Mouse (Mus musculus) C2C12 (cell line): ENCODE results near the gene Rptor. TPM values are rescaled to one million over a fixed set of nuclear protein-coding genes. Genes with fewer than 3 reads are reported as not detected.

Experiments
- H3K27me3 ChIP-seq: one replicate; pipeline ENCODE4 v1.6.1; 2011; ENCODE audit not compliant: control insufficient read depth, insufficient read depth, insufficient read length
- H3K36me3 ChIP-seq: one replicate; pipeline ENCODE4 v1.6.1; 2011; ENCODE audit not compliant: control insufficient read depth, insufficient read depth
- H3K4me3 ChIP-seq: one replicate; pipeline ENCODE4 v1.5.1; 2011; ENCODE audit warnings: mild to moderate bottlenecking, control low read depth; ENCODE audit not compliant: poor library complexity, insufficient read depth, severe bottlenecking
- H3K79me2 ChIP-seq: one replicate; pipeline ENCODE4 v1.6.1; 2011; ENCODE audit not compliant: control insufficient read depth, insufficient read depth
- H3K79me3 ChIP-seq: one replicate; pipeline ENCODE4 v1.6.1; 2011; ENCODE audit warnings: low read depth, control low read depth
- H3ac ChIP-seq: one replicate; pipeline ENCODE3; 2011; ENCODE audit warnings: low read depth; ENCODE audit not compliant: control insufficient read depth, insufficient read length
- CEBPB ChIP-seq: IDR thresholded peaks from one replicate; pipeline ENCODE4 v1.6.1; 2011; ENCODE audit warnings: low read depth, mild to moderate bottlenecking, control low read depth, moderate library complexity
- CTCF ChIP-seq: IDR thresholded peaks from one replicate; pipeline ENCODE4 v1.5.1; 2011; ENCODE audit not compliant: control insufficient read depth, insufficient read depth, insufficient read length
- FOSL1 ChIP-seq: IDR thresholded peaks from one replicate; pipeline ENCODE4 v1.8.0; 2011; ENCODE audit warnings: mild to moderate bottlenecking, low read length; ENCODE audit not compliant: poor library complexity, insufficient read depth, severe bottlenecking
- MAX ChIP-seq: IDR thresholded peaks from one replicate; pipeline ENCODE4 v1.6.1; 2011; ENCODE audit warnings: mild to moderate bottlenecking, control low read depth
- MYOD1 ChIP-seq: IDR thresholded peaks from one replicate; pipeline ENCODE4 v1.6.1; 2011; ENCODE audit warnings: low read depth; ENCODE audit not compliant: control insufficient read depth, insufficient read length
- MYOG ChIP-seq: IDR thresholded peaks from one replicate; pipeline ENCODE4 v1.6.1; 2011; ENCODE audit not compliant: control insufficient read depth, insufficient read length; ENCODE audit errors: extremely low read depth
- USF1 ChIP-seq: IDR thresholded peaks from one replicate; pipeline ENCODE4 v1.6.1; 2011; ENCODE audit warnings: low read depth, mild to moderate bottlenecking, control low read depth, moderate library complexity
- polyA plus RNA-seq: library from polyadenylated mRNA; unstranded; fragments of >200 nt; fragmentation: generic; extraction: Trizol; gene quantifications from one replicate; pipeline ENCODE4 v1.2.1, GENCODE M21; 2012; ENCODE audit warnings: missing spikeins

Rptor gene
- polyA plus RNA-seq, 1 experiment, result 34.8 TPM

DNA sequence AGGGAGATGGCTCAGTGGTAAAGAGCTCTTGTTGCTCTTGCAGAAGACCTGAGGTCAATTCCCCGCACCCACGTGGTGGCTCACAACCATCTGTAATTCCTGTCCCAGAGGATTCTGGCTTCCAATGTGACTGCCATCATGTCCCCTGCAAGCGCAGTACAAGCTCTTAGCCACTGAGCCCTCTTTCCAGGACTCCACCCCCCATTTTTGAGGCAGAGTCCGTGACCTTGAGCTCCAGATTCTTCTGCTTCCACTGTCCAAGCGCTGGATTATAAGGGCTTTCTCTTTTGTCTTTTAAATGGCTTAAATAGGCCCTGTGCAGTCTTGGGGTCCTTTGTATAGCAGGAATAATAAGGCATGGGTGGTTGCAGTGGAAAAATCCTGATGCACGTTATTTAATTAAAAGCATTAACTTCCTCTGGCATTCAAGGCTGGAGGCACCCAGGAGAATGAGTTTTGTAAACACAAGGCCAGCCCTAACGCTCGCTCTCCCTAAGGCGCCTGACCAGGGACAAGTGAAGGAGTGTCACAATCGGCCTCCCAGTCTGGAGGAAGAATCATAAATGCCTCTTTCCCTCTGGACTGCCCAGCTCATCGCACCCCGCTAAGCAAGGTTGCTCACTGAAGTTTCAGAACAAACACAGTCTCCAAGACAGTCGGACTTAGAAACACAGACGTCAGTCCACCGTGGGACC is 30.2 kb upstream of the Rptor start:
- Histone ChIP-seq H3ac (no peak overlapping the region), H3K27me3 (no peaks in the 10 kb centered on the region), H3K36me3 (no peaks in the 10 kb centered on the region), H3K4me3 (no peak overlapping the region), H3K79me2 (no peaks in the 10 kb centered on the region), H3K79me3 (no peaks in the 10 kb centered on the region)
- TF ChIP-seq CTCF, result no peak
- TF ChIP-seq USF1, result no peak
- TF ChIP-seq FOSL1, result no peak
- no peak for TF ChIP-seq MAX
- TF ChIP-seq CEBPB, result no peak
- TF ChIP-seq MYOD1, result no peak
- no peak for TF ChIP-seq MYOG

DNA sequence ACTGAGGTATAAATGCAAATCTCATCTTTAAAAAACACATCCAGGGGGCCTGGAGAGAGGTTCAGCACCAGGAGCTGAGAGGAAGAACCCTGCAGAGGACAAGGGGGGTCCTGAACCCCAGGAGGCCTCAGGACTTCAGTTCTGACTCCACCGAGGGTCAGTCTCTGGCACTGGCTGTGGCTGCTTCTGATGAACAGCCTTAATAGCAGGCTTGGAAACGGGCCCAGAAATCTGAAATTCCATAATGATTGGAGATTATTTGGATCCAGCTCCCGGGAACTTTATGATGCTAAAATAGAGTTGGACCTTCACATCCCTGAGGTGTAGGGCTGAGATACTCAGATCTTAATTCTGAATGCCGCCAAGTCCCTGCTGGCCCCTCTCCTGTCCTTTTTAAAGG is 25.9 kb upstream of the Rptor start:
- Histone ChIP-seq H3K4me3 (no peak overlapping the region), H3K27me3 (no peaks in the 10 kb centered on the region), H3K79me2 (no peaks in the 10 kb centered on the region), H3K36me3 (no peaks in the 10 kb centered on the region), H3K79me3 (no peaks in the 10 kb centered on the region), H3ac (no peak overlapping the region)
- TF ChIP-seq MAX, result no peak
- no peak for TF ChIP-seq MYOG
- no peak for TF ChIP-seq FOSL1
- TF ChIP-seq CEBPB, result no peak
- TF ChIP-seq MYOD1, result no peak
- TF ChIP-seq USF1, result no peak
- TF ChIP-seq CTCF, result no peak

DNA sequence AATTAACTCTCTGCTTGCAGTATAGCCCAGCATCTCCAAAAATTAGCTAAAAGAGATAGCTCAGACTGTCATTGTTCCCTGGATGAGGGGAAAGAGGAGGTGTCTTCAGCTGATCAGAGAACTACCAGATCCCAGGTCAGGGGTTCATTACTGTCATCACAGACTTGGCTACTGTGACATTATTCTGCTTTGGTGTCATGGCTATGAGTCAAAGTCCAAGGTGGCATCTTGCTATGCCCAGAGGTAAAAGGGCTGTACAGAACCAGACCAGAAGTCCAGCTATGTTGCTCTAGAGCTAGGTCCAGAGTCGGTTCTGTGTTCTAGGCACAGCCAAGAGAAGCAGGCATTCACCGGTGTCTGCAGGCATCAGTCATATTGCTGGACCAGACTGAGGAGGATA is 25.0 kb upstream of the Rptor start:
- no peak overlapping the region for H3K4me3 ChIP-seq
- H3K79me3 ChIP-seq, result no peaks in the 10 kb centered on the region
- no peaks in the 10 kb centered on the region for H3K27me3 ChIP-seq
- no peak for TF ChIP-seq MYOG
- TF ChIP-seq USF1, result no peak
- TF ChIP-seq CEBPB, result no peak
- no peaks in the 10 kb centered on the region for H3K79me2 ChIP-seq
- no peaks in the 10 kb centered on the region for H3K36me3 ChIP-seq
- H3ac ChIP-seq, result no peak overlapping the region

DNA sequence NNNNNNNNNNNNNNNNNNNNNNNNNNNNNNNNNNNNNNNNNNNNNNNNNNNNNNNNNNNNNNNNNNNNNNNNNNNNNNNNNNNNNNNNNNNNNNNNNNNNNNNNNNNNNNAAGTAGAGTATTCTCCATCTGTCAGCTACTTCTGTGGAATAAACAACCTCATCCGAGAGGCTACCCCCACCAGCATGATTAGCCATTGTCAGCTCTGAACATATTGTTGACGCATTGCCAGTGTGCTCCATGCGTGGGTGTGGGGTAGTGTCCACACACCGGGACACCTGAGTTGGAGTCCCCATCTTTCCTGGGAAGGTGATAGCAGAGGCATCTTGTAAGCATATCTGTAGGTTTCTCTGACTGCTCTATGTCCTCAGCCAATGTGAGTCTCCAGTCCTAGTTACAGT is 16.2 kb upstream of the Rptor start:
- no peaks in the 10 kb centered on the region for H3K27me3 ChIP-seq
- TF ChIP-seq FOSL1 (no peak), MYOG (no peak), MAX (no peak), CEBPB (no peak), USF1 (no peak), MYOD1 (no peak)
- no peak overlapping the region for H3ac ChIP-seq
- H3K4me3 ChIP-seq, result no peak overlapping the region
- H3K79me3 ChIP-seq, result no peaks in the 10 kb centered on the region
- no peaks in the 10 kb centered on the region for H3K79me2 ChIP-seq
- H3K36me3 ChIP-seq, result no peaks in the 10 kb centered on the region

DNA sequence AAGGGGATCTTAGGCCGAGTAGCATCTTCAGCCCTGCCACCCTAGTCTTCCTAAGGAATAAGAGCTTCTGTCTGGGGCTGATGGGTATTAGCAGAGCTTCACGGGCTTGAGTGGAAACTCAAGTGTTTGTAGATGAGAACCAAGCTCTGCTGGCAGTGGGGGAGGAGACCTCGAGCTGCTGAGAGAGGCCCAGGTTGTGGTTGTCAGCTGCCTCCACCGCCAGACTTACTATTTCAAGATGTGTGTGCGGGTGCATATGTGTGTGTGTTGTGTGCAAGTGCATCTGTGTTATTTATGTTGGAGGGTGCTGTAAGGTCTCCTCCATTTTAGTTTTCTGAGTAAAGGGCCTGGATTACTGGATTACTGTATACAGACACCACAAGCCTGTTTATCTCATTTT is 15.6 kb upstream of the Rptor start:
- Histone ChIP-seq H3K27me3 (no peaks in the 10 kb centered on the region), H3K79me2 (no peaks in the 10 kb centered on the region)
- TF ChIP-seq MAX (no peak), MYOG (no peak), FOSL1 (no peak), MYOD1 (no peak), CEBPB (no peak), USF1 (no peak), CTCF (no peak)

DNA sequence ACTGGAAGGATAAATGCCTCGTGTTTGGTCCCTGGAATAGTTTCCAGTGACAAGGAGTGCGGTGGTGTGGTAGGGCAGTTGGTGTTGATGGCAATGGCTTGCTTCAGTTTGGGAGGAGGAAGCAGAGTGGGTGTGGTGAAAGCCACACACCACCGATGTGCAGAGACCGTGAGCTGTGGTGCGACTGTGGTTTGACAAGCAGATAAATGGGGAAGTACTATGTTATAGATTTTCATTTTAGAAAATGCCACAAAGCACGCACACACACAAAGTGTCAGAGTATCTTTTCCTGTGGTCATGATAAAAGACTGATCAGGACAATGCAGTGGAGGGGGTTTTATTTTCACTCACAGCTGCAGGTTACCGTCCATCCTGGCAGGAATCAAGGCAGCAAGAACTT is 13.5 kb upstream of the Rptor start:
- TF ChIP-seq MYOG (no peak), CTCF (no peak), USF1 (no peak), MAX (no peak), MYOD1 (no peak)
- H3K4me3 ChIP-seq, result no peak overlapping the region
- H3K79me3 ChIP-seq, result no peaks in the 10 kb centered on the region
- H3K27me3 ChIP-seq, result no peaks in the 10 kb centered on the region
- no peak overlapping the region for H3ac ChIP-seq
- H3K36me3 ChIP-seq, result no peaks in the 10 kb centered on the region
- no peaks in the 10 kb centered on the region for H3K79me2 ChIP-seq

More for the DNA sequence above, 15.6 kb upstream of the Rptor start:
- H3ac ChIP-seq, result no peak overlapping the region
- H3K36me3 ChIP-seq, result no peaks in the 10 kb centered on the region
- no peaks in the 10 kb centered on the region for H3K79me3 ChIP-seq
- no peak overlapping the region for H3K4me3 ChIP-seq
